Mouse (Mus musculus): ENCODE data around the gene Misp.

Gene Misp

DNA sequence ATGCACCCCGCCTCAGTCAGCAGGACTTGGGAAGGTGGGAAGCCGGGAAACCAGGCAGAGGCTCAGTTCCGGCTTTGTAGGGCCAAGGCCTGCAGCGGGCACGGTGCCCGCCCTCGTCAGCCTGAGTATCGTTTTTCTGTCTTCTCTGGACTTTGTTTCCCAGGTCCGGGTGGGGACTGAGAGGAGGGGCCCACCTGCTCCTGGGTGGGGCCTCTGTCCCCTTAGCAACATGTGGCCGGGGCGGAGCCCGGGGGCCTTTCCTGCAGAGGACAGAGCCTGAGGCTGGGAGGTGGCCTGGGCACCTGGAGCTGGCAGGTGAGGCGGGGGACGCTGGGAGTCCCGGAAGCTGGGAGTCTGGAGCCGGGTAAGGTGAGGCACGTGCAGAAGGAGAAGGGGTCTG, 1.6 kb downstream of the Misp start:
- no peak for DNase-seq (ENCODE audit: low read depth, low spot score)

DNA sequence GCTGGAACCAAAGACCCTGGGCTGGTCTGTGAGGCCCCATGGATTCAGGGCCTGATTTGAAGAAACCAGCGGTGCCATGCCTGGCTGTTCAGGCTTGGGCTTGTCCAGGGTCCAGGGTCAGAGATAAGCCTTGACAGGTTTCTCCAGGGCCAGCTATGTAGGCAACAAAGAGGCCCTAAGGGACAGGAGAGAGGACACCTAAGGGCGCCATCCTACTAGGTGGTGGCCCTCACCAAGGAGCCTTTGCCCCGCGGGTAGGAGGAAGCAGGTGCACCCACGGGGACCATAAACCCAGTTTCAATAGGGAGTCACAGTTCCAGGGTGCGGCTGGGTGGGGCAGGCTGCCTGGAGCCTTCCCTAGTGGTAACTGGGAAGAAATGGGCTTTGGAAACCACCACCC, 2.2 kb downstream of the Misp start:
- DNase-seq (ENCODE audit: low read depth, low spot score): no peak

DNA sequence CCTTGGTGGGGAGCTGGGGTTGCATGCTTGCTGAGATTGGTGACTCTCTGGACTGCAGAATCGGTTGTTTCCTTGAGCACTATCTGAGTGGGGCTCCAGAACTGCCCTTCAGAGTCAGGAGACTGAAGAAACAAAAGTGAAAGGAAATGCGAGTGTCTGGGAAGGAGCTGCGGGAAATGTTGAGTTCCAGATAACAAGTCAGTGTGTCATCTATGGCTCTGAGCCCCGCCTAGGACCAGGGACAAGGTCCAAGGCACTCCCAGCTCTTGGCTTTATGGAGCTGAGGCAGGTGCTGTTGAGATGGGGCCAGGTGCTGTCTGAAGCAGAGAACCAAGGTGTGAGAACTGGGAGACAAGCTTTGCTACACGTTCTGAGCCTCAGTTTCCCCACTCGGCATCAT, 3.6 kb downstream of the Misp start:
- peak; percentile 35 for DNase-seq (ENCODE audit: low read depth, low spot score)

DNA sequence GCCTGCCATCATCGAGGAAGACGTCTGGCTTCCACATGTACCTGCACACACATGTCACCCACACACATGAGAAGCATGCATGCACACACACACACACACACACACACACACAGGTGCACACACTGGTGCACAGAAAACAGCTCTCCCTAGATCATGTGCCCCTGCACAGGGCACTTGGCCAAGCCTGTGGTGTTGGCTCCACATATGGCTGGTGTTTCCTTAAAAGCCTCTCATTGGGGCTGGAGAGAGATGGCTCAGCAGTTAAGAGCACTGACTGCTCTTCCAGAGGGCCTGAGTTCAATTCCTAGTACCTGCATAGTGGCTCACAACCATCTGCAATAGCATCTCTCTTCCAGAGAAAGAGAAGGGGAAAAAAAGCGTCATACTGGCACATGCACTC, 10.8 kb downstream of the Misp start:
- no peak for DNase-seq (ENCODE audit: low read depth, low spot score)

DNA sequence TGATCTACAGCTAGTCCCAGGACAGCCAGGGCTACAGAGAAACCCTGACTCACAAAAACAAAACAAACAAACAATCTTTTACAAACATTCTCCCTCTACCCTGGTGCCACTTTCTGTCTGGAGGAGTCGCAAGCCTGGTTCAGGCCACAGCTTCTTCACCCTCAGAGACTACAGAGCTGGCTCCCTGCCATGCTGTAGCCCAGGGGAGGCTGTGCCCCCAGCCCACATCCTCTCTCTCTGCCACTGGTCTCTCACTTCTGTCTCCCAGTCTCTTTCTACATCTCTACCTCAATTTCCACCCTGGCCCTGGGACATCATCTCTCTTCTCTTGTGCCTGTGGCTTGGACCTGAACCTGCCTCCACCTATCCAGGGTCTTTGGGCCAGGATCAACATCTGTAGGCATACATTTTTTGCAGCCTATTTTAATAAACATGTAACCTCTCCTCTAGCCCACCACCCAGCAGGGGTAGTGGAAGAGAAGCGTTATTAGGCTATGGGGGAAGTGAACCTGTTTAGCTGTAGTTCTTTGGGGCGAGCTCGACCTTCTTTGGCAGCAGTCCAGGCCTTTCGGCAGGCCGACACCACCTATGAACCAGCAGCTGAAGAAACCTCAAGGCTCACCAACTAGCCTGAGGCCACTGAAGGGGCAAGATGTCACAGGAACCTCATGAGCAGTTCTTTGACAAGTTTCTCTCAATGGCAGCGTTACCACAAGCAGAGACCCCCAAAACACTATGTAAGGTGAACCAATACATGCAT, 11.4 kb downstream of the Misp start:
- DNase-seq (ENCODE audit: low read depth, low spot score): no peak

DNA sequence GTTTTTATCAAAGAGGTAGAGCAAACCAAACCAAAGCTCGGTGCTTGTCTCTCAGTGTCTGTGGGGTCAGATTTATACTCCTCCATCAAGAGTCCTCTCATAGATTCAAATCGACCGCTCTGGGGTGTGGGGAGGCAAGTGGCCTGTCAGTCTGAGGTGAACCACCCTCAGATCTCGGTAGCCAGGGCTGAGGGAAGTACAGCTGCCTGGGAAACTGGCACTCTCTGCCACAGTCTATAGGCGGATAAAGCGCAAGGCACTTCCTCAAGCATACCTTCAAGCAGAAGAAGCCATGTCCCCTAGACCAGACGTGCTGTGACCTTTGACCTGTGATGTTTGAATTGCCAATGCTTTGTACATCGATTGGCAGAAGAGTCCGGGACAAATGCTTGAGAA, 12.0 kb downstream of the Misp start:
- DNase-seq (ENCODE audit: low read depth, low spot score): no peak

DNA sequence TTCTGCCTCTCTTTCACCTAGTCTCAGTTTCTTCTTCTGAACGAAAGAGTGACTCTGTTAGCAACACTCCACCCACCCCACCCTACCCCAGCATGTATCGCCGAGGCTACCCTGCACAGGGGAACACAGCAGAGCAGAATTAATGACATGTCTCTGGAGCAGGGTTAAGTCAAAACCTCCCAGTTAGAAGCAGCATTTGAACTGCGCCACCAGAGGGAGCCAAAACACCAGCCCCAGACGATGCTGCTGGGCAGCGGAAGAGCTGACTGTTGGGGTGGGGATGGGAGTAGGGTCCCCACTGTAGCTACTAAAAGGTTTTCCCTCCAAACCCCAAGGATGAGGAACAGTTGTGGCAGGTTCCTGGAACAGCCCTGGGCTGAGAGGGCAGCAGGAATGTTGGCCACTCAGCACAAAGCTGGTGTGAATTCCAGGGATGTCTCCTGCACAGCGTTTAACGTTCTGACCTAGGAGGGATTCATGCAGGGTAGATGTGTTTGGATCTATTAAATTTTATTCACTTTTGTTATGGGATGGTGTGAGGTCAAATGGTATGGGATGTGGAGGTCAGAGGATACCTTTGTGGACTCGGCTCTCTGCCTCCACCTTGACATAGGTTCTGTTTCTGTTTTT, 14.1 kb downstream of the Misp start:
- DNase-seq (ENCODE audit: low read depth, low spot score): no peak

DNA sequence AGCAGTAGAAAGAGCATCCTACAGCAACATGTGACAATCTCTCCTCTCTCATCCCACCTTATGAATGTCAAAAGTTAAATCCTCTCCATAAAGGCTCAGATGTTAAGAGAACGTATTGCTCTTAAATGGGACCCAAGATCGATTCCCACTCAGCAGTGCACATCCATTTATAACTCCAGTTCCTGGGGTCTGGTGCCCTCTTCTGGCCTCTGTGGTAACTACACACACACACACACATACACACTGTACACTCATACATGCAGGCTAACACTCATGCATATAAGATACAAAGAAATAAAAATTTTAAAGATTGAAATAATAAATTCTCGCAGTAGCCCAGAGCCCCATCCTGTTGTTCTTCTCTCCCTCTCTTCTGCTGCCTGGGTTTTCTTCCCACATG, 16.1 kb downstream of the Misp start:
- DNase-seq (ENCODE audit: low read depth, low spot score): no peak

DNA sequence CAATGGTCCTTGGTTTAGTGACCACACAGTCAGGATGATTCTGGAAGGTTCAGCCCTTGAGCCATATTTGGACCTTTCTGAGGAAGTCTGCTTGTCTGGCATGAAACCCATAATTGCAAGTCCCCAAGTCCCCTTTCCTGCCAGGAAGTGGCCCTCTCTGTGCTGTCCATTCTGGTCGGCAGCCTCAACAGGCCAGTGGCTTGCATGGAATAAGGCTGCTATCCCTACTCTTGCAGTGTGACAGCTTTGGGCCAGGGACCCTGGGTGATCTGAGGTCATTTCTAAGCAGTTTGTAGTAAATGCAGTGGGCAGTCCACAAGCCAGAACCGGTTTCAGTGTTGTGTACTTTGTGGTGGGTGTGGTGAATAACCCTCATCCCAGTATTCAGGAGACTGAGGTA, 17.4 kb downstream of the Misp start:
- no peak for DNase-seq (ENCODE audit: low read depth, low spot score)

DNA sequence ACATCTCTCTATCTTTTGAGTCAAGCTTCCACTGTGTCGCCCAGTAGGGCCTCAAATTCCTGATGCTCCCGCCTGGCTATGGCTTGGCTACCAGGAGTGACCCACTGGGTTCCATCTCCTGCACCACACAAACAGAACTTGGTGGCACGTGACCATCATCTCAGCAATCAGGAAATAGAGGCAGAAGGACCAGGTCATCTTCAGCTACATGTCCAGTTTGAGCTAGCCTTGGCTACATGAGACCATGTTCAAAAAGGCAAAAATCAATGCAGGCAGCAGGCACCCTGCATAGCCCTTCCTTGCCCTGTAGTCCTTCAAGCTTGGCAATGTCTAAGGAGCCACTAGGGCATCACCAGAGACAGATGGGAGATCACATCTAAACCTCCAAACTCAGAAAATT, 19.3 kb downstream of the Misp start:
- no peak for DNase-seq (ENCODE audit: low read depth, low spot score)

DNA sequence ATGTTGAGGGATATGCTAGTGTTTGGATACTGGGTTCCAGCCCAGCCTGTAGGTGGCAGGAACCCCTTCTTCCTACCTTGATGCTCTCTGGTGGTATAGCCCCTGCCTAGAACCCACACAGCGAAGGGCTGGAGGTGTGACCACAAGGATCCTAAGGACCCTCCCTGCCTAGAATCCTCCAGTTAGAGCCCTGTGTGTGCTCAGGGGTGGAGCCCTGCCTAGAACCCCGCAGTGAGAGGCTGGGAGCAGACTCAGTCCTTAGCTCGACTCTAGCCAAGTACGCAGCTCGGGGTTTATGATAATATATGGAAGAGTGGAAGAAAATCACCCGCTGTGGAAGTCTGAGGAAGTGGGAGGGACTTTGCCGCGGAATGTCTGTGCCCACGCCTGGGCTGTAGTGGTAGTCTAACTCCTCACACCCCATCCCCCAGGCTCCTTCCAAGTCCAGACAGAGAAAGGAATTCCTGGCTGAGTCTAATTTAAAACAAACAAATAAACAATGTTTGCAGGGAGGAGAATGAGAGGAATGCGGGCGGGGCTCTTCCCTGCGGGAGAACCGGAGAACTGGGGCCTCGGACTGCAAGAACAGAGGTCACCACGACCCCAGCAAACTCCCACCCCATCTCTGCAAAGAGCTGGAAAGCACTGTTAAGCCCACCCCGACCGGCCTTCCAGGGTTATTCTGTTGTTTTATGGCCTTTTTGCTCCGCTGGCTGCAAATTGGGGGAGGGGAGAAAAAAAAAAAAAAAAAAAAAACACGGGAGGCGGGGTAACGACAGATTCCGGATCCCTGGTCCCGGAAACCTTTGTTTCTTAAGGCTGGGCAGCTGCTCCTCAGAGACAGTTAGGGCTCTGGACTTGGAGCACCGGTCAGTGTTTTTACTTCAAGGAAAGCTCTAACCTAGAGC, 20.1 kb downstream of the Misp start:
- peak; percentile 49 for DNase-seq (ENCODE audit: low read depth, low spot score)

DNA sequence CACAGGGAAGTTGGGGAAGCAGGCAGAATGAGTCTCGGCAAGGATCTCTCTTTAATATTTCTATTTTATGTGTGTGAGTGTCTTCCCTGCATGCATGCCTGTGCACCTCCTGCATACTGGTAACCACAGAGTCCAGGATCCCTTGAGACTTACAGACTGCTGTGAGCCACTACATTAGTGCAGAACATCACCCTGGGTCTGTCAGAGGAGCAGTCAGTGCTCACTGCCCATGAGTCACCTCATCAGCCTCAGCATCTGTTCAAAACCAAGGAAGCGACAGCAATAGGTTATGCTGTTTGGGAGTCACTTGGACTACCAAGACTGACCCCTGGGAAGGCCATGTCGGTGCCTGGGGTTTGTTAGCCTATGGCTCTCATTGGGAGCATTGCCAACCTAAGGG, 21.5 kb downstream of the Misp start:
- no peak for DNase-seq (ENCODE audit: low read depth, low spot score)

DNA sequence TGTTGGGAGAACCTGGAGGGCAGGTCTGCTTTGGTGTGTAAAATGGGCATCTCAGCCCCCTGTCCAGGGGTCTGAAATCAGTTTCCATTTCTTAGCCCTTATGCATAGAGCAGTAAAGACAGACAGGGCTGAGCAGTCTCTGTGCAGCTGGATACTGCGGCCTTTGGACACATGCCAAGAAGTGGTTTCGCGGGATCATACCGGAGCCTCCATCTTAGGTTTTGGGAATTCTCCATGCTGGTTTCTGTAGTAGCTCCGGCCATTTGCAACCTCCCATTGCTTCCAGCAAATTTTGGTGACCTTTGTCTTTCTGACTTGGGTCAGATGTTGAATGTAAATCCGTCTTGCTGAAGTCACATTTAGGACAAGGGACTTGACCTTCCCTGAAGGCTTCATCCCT, 22.7 kb downstream of the Misp start:
- no peak for DNase-seq (ENCODE audit: low read depth, low spot score)

DNA sequence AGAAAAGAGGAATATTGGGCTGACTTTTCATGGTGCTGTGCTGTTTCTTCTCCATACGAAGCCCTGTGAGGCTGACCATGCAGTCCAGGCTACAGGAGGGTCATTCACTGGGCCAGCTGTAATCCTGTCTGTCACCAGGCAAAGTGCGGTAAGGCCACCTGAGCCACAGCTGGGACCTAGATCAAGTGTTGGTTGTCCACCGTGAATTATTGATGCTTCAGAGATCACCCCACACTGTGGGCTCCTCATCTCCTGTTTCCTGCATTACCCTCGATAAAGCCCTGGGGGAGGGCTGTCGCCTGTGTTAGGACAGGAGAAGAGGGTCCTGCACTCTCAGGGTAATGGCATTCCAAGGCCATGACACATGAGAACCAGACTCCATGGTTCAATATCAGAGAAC, 25.8 kb downstream of the Misp start:
- no peak for DNase-seq (ENCODE audit: low read depth, low spot score)

DNA sequence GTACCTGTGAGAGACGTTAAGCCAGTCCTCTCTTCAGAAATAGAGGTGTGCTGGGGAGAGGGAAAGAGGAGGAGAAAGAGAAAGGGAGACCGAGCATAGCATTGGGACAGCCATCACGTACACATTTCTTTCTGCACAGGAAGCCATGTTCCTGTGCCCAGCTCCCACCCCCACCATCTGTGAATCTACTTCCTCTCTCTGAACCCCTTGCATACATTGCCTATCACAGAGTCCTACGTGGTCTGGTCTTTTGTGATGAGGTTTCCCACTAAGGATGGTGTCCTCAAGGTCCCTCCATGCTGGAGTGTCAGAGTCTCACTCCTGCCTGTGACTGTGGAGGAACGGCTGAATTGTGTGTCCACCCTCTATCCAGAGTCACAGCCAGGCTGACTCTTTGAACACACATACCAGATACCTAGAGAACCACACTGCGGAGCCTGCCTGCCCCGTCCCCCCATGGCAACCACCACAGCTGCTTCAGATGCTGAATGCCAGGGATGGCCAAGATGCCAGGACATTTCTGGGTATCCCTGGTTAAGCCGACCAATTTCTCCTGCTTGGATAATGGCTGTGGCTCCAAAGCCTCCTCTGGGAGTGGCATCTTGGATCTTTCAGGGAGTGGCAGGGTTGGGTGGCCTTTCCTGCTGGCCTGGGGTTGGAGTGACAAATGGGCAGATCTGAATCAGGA, 29.3 kb downstream of the Misp start:
- DNase-seq (ENCODE audit: low read depth, low spot score): no peak

DNA sequence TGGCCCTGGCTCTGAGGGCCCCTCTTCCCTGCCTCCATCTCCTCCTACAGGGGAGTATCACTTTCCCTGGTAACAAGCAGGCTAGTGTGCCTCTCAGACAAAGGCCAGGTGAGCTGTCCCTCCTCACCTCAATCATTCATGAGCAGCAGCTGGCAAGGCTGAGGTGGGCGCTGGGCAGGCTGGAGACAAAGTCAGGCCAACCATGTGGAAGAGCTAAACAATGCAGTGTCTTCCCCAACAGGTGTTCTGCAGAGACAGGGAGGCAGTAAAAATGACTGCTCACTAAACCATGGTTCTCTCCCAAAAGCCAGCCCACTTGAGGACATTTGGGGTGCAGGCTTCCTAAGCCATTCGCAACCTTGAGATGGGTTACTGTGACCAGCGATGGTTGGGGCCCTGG, 30.9 kb downstream of the Misp start:
- no peak for DNase-seq (ENCODE audit: low read depth, low spot score)

DNA sequence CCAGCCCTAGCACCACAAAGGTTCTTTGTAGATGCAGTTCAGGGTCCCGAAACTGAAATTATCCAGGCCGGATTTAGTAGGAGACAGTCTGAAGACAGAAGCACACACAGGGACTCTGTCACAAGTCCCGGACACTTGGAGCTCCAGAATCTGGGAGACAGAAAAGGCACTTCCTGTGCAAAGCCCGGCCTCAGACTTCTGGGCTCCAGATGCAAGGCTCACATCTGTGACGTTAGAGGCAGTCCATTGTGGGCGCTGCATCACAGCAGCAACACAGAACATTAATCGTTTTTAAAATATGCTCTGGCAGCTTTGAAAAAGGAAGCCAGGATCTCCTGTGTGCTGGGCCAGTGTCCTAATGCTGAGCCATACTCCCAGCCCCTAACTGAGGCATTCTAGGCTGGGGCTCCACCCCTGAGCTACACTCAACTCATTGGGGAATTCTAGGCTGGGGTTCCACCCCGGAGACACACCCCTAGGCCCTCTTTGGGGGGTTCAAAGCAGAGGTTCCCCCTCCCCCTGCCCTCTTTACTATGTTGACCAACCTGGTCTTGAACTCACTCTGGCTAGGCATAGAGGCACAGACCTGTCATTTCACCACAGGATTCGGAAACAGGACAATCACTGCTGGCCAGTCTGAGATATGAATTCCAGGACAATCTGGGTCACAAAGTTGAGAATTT, 31.5 kb downstream of the Misp start:
- DNase-seq (ENCODE audit: low read depth, low spot score): peak; percentile 59

DNA sequence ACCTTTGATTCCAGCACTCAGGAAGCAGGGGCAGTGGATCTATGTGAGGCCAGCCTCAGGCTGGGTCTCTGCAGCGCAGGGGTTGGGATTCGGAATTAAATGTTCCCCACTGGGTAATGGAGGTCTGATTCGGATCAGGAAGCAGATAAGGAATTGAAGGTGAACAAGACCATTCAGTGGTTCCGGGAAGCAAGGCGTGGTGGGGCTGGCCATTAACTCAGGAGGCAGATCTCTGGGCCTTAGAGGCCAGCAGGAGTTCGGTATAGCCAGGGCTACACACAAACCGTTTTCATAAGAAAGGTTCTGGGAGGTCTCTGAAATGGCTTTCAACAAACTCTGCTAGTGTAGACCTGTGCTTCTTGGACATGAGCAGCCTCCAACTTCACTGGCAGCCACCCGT, 32.0 kb downstream of the Misp start:
- no peak for DNase-seq (ENCODE audit: low read depth, low spot score)

DNA sequence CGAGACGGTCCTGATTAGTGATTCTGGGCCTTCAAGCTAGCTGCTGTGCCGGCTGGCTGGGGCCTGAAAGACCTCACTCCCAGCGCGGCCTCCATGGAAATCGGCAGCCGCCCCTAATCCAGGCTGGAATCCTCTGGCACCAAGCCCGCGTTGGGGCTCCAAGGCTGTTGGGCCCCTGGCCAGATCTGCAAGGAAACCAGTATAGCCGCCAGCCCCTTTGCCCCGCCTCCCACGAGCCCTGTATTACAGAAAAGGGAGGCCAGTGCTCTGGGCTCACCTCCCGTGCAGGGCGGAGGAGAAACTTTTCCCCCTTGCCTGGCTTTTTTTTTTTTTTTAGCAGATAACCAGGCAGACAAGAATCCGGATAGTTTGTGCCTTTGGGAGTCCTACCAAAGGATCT, 32.6 kb downstream of the Misp start:
- peak; percentile 92 for DNase-seq (ENCODE audit: low read depth, low spot score)

DNA sequence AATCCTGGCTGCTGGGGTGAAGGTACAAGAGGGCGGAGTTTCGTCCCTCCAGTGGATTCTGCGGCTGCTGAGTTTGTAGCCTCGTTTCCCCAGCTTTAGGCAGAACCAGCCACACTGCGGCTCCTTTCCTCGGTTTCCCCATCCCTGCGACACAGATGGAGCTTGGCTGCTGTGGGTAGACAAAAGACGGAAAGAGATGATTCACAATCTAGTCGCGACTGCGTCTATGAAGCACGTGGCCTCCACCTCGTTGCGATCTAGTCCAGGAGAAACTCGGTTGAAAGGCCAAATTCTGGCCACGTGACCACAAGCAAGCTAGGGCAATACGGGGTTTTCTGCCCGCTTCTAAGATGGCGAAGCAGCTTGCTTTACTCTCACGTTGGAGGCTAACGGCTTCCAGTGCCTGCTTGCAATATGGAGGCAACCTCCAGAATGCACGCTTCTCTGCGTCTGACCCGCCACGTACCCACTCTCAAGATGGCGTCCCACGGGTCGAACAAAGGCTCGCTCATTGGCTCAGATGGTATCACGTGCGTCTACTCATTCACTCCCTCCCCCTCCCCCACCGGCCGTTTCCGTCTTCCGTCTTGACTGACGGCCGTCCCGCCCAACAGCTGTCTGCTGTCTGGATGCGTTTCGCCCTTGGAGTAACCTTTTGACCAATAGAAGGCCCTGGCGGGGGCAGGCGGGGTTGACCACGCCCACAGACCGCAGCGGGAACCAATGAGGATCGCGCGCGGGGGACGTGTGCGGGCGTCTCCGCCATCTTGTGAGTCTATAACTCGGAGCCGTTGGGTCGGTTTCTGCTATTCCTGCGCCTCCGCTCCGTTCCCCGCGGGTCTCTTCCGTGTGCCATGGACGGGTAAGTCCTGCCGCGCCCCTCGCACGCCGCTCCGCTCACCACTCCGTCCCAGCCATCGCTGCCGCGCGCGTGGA, 33.3 kb downstream of the Misp start, which contains the start of gene Ptbp1:
Gene Ptbp1, plus strand, starts transcription at position 568 of the 936 bp plus-strand sequence.
- DNase-seq (ENCODE audit: low read depth, low spot score): peak; percentile 100

Measured in skeletal muscle tissue, adult 2 months (tissue).